Mouse (Mus musculus) brain, adult 10 weeks (tissue): ENCODE measurements around the gene St7. TPM values are rescaled to one million over a fixed set of nuclear protein-coding genes. Genes with fewer than 3 reads are reported as not detected.

Experiments used
- polyA plus RNA-seq: library from polyadenylated mRNA; stranded (reverse); fragments of 350-450 nt; fragmentation: Illumina TruSeq; extraction: RNeasy Lipid Tissue Mini Kit (QIAGEN cat#74804); gene quantifications from one replicate; pipeline ENCODE4 v1.2.3, GENCODE M21; 2015; ENCODE audit warnings: low read depth, low replicate concordance

Gene St7
- 23.8 TPM for polyA plus RNA-seq

DNA sequence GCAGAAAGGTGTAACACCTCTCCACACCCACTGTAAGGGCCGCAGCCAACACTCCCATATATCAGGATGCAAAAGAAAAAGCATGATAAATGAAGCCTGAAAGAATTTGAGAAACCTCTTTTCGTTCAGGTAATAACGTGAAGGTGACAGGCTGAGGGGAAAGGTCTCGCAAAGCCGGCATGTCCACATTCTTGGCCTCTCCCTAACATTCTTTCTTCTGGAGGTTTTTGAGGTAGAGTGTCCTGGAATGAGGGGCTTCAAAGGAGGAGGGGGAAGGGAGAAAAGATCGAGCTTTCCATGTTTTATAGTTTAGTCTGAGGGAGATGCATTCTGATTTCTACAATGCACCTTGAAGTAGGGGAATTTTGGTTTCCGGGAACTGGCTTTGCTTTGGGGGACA is at the start of gene St7:
Gene St7 (plus strand): TSS at position 287 of the 400 bp plus-strand sequence.

Other genes with a start within 250 kb of the St7 start
- gene Met, start 229.1 kb upstream of the St7 start, polyA plus RNA-seq, result 2.9 TPM
- gene Capza2, start 56.7 kb upstream of the St7 start, polyA plus RNA-seq, result 291 TPM